Mouse (Mus musculus): ENCODE results near the gene Ythdf2. TPM values are rescaled to one million over a fixed set of nuclear protein-coding genes. Genes with fewer than 3 reads are reported as not detected.

Ythdf2 gene
- polyA plus RNA-seq, 1 experiment: 24.5 TPM

GRCm38 (mm10) chr4:132209299-132209698 is 2.8 kb downstream of the Ythdf2 start:
- TF ChIP-seq FOSL1 (IDR thresholded peaks at IDR 0.05; ENCODE audit: insufficient read depth, low read length, poor library complexity, severe bottlenecking): no peak
- no peak for TF ChIP-seq CTCF (IDR thresholded peaks at IDR 0.05; ENCODE audit: control insufficient read depth, insufficient read depth, insufficient read length)
- no peak for TF ChIP-seq MYOD1 (IDR thresholded peaks at IDR 0.05; ENCODE audit: control insufficient read depth, insufficient read length, low read depth)
- peaks cover 71% of the 10 kb centered on the region for H3K79me3 ChIP-seq (ENCODE audit: low read depth)
- H3K36me3 ChIP-seq (ENCODE audit: control insufficient read depth, insufficient read depth): peaks cover 59% of the 10 kb centered on the region
- H3K4me3 ChIP-seq (ENCODE audit: insufficient read depth, poor library complexity, severe bottlenecking): no peak overlapping the region
- no peaks in the 10 kb centered on the region for H3K27me3 ChIP-seq (ENCODE audit: control insufficient read depth, insufficient read depth, insufficient read length)
- H3ac ChIP-seq (ENCODE audit: control insufficient read depth, insufficient read length, low read depth): no peak overlapping the region
- H3K79me2 ChIP-seq (ENCODE audit: control insufficient read depth, insufficient read depth): peaks cover 76% of the 10 kb centered on the region

GRCm38 (mm10) chr4:132207280-132207679 is 4.8 kb downstream of the Ythdf2 start:
- no peaks in the 10 kb centered on the region for H3K27me3 ChIP-seq (ENCODE audit: control insufficient read depth, insufficient read depth, insufficient read length)
- no peak overlapping the region for H3K4me3 ChIP-seq (ENCODE audit: insufficient read depth, poor library complexity, severe bottlenecking)
- H3K36me3 ChIP-seq (ENCODE audit: control insufficient read depth, insufficient read depth): peaks cover 78% of the 10 kb centered on the region
- H3K79me2 ChIP-seq (ENCODE audit: control insufficient read depth, insufficient read depth): peaks cover 97% of the 10 kb centered on the region
- no peak overlapping the region for H3ac ChIP-seq (ENCODE audit: control insufficient read depth, insufficient read length, low read depth)
- no peak for TF ChIP-seq CTCF (IDR thresholded peaks at IDR 0.05; ENCODE audit: control insufficient read depth, insufficient read depth, insufficient read length)
- no peak for TF ChIP-seq MYOG (IDR thresholded peaks at IDR 0.05; ENCODE audit: control insufficient read depth, extremely low read depth, insufficient read length)
- TF ChIP-seq FOSL1 (IDR thresholded peaks at IDR 0.05; ENCODE audit: insufficient read depth, low read length, poor library complexity, severe bottlenecking): no peak
- TF ChIP-seq USF1 (IDR thresholded peaks at IDR 0.05; ENCODE audit: low read depth): no peak
- no peak for TF ChIP-seq CEBPB (IDR thresholded peaks at IDR 0.05; ENCODE audit: low read depth)
- TF ChIP-seq MAX (IDR thresholded peaks at IDR 0.05): no peak
- no peak for TF ChIP-seq MYOD1 (IDR thresholded peaks at IDR 0.05; ENCODE audit: control insufficient read depth, insufficient read length, low read depth)
- H3K79me3 ChIP-seq (ENCODE audit: low read depth): peaks cover 91% of the 10 kb centered on the region

GRCm38 (mm10) chr4:132198771-132199170 is 13.3 kb downstream of the Ythdf2 start:
- H3K4me3 ChIP-seq (ENCODE audit: insufficient read depth, poor library complexity, severe bottlenecking): no peak overlapping the region
- H3K27me3 ChIP-seq (ENCODE audit: control insufficient read depth, insufficient read depth, insufficient read length): no peaks in the 10 kb centered on the region
- peaks cover 100% of the 10 kb centered on the region for H3K79me2 ChIP-seq (ENCODE audit: control insufficient read depth, insufficient read depth)
- peaks cover 82% of the 10 kb centered on the region for H3K36me3 ChIP-seq (ENCODE audit: control insufficient read depth, insufficient read depth)
- H3K79me3 ChIP-seq (ENCODE audit: low read depth): peaks cover 98% of the 10 kb centered on the region
- TF ChIP-seq MAX (IDR thresholded peaks at IDR 0.05): no peak
- no peak for TF ChIP-seq FOSL1 (IDR thresholded peaks at IDR 0.05; ENCODE audit: insufficient read depth, low read length, poor library complexity, severe bottlenecking)
- no peak for TF ChIP-seq CTCF (IDR thresholded peaks at IDR 0.05; ENCODE audit: control insufficient read depth, insufficient read depth, insufficient read length)
- no peak for TF ChIP-seq MYOD1 (IDR thresholded peaks at IDR 0.05; ENCODE audit: control insufficient read depth, insufficient read length, low read depth)
- no peak for TF ChIP-seq CEBPB (IDR thresholded peaks at IDR 0.05; ENCODE audit: low read depth)
- H3ac ChIP-seq (ENCODE audit: control insufficient read depth, insufficient read length, low read depth): no peak overlapping the region

GRCm38 (mm10) chr4:132198285-132198712 is 13.8 kb downstream of the Ythdf2 start:
- peaks cover 98% of the 10 kb centered on the region for H3K79me3 ChIP-seq (ENCODE audit: low read depth)
- H3ac ChIP-seq (ENCODE audit: control insufficient read depth, insufficient read length, low read depth): no peak overlapping the region
- H3K36me3 ChIP-seq (ENCODE audit: control insufficient read depth, insufficient read depth): peaks cover 77% of the 10 kb centered on the region
- TF ChIP-seq CEBPB (IDR thresholded peaks at IDR 0.05; ENCODE audit: low read depth) (no peak), MAX (IDR thresholded peaks at IDR 0.05) (no peak), CTCF (IDR thresholded peaks at IDR 0.05; ENCODE audit: control insufficient read depth, insufficient read depth, insufficient read length) (no peak), FOSL1 (IDR thresholded peaks at IDR 0.05; ENCODE audit: insufficient read depth, low read length, poor library complexity, severe bottlenecking) (no peak), USF1 (IDR thresholded peaks at IDR 0.05; ENCODE audit: low read depth) (no peak), MYOD1 (IDR thresholded peaks at IDR 0.05; ENCODE audit: control insufficient read depth, insufficient read length, low read depth) (no peak), MYOG (IDR thresholded peaks at IDR 0.05; ENCODE audit: control insufficient read depth, extremely low read depth, insufficient read length) (no peak)
- H3K4me3 ChIP-seq (ENCODE audit: insufficient read depth, poor library complexity, severe bottlenecking): no peak overlapping the region
- peaks cover 100% of the 10 kb centered on the region for H3K79me2 ChIP-seq (ENCODE audit: control insufficient read depth, insufficient read depth)
- H3K27me3 ChIP-seq (ENCODE audit: control insufficient read depth, insufficient read depth, insufficient read length): no peaks in the 10 kb centered on the region

- H3K79me2 ChIP-seq (ENCODE audit: control insufficient read depth, insufficient read depth): peaks cover 100% of the 10 kb centered on the region
- no peaks in the 10 kb centered on the region for H3K27me3 ChIP-seq (ENCODE audit: control insufficient read depth, insufficient read depth, insufficient read length)
- H3ac ChIP-seq (ENCODE audit: control insufficient read depth, insufficient read length, low read depth): no peak overlapping the region
- no peak for TF ChIP-seq CTCF (IDR thresholded peaks at IDR 0.05; ENCODE audit: control insufficient read depth, insufficient read depth, insufficient read length)
- no peak for TF ChIP-seq USF1 (IDR thresholded peaks at IDR 0.05; ENCODE audit: low read depth)
- TF ChIP-seq MYOD1 (IDR thresholded peaks at IDR 0.05; ENCODE audit: control insufficient read depth, insufficient read length, low read depth): no peak
- TF ChIP-seq CEBPB (IDR thresholded peaks at IDR 0.05; ENCODE audit: low read depth): no peak
- no peak for TF ChIP-seq MAX (IDR thresholded peaks at IDR 0.05)
- H3K4me3 ChIP-seq (ENCODE audit: insufficient read depth, poor library complexity, severe bottlenecking): no peak overlapping the region
- peaks cover 63% of the 10 kb centered on the region for H3K36me3 ChIP-seq (ENCODE audit: control insufficient read depth, insufficient read depth)
- peaks cover 94% of the 10 kb centered on the region for H3K79me3 ChIP-seq (ENCODE audit: low read depth)
These were observed 17.1 kb downstream of the Ythdf2 start for GRCm38 (mm10) chr4:132194975-132195374.

GRCm38 (mm10) chr4:132194373-132194772 is 17.7 kb downstream of the Ythdf2 start:
- TF ChIP-seq MYOG (IDR thresholded peaks at IDR 0.05; ENCODE audit: control insufficient read depth, extremely low read depth, insufficient read length) (no peak), CEBPB (IDR thresholded peaks at IDR 0.05; ENCODE audit: low read depth) (no peak), MAX (IDR thresholded peaks at IDR 0.05) (no peak), MYOD1 (IDR thresholded peaks at IDR 0.05; ENCODE audit: control insufficient read depth, insufficient read length, low read depth) (no peak), USF1 (IDR thresholded peaks at IDR 0.05; ENCODE audit: low read depth) (no peak), FOSL1 (IDR thresholded peaks at IDR 0.05; ENCODE audit: insufficient read depth, low read length, poor library complexity, severe bottlenecking) (no peak), CTCF (IDR thresholded peaks at IDR 0.05; ENCODE audit: control insufficient read depth, insufficient read depth, insufficient read length) (no peak)
- no peak overlapping the region for H3K4me3 ChIP-seq (ENCODE audit: insufficient read depth, poor library complexity, severe bottlenecking)
- no peaks in the 10 kb centered on the region for H3K27me3 ChIP-seq (ENCODE audit: control insufficient read depth, insufficient read depth, insufficient read length)
- H3K79me2 ChIP-seq (ENCODE audit: control insufficient read depth, insufficient read depth): peaks cover 100% of the 10 kb centered on the region
- H3ac ChIP-seq (ENCODE audit: control insufficient read depth, insufficient read length, low read depth): no peak overlapping the region
- peaks cover 60% of the 10 kb centered on the region for H3K36me3 ChIP-seq (ENCODE audit: control insufficient read depth, insufficient read depth)
- H3K79me3 ChIP-seq (ENCODE audit: low read depth): peaks cover 94% of the 10 kb centered on the region

Data from C2C12 (cell line).